Mouse (Mus musculus): ENCODE data around the gene Ptges2. TPM values are rescaled to one million over a fixed set of nuclear protein-coding genes. Genes with fewer than 3 reads are reported as not detected.

The Ptges2 gene
- total and polyA plus RNA-seq, 3 experiments, result 30.4 to 396 (median 47.0) TPM

DNA sequence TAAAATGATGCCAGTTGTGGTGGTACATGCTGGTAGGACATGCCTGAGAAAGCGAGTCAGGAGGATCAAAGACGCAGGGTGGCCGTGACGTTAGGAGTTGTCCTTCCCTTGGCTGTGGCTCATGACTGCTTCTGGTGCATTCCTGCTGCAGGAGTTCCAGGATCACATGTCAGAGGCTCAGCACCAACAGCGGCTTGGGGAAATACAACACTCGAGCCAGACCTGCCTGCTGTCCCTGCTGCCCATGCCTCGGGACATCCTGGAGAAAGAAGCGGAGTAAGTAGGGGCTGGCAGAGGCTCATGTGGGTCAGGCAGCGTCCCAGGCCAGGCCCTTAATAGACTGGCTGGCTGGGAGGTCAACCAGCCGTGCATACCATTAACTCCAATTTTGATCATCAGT lies 21.5 kb upstream of the Ptges2 start:
- H3K9me3 ChIP-seq (replicated peaks; ENCODE audit: insufficient read depth, low read length), result no peaks in the 10 kb centered on the region
- no peak for TF ChIP-seq ZKSCAN1 (IDR thresholded peaks at IDR 0.05; ENCODE audit: low read depth, low read length)
- no peak for TF ChIP-seq MEF2A (IDR thresholded peaks at IDR 0.05; ENCODE audit: extremely low read depth, insufficient replicate concordance, low read depth, low read length, poor library complexity, severe bottlenecking)
- TF ChIP-seq HCFC1 (IDR thresholded peaks at IDR 0.05; ENCODE audit: low read depth, low read length), result no peak
- no peak for TF ChIP-seq BHLHE40 (IDR thresholded peaks at IDR 0.05; ENCODE audit: borderline replicate concordance, low read depth, low read length)
- no peak for TF ChIP-seq POLR2AphosphoS2 (IDR thresholded peaks at IDR 0.05; ENCODE audit: low read length)
- no peak for TF ChIP-seq ETS1 (IDR thresholded peaks at IDR 0.05; ENCODE audit: low read depth, low read length)
- no peak for TF ChIP-seq MXI1 (IDR thresholded peaks at IDR 0.05; ENCODE audit: low read depth, low read length)
- TF ChIP-seq SIN3A (IDR thresholded peaks at IDR 0.05; ENCODE audit: low read length), result no peak
- no peak for TF ChIP-seq NELFE (IDR thresholded peaks at IDR 0.05; ENCODE audit: low read depth, low read length)
- TF ChIP-seq CHD1 (IDR thresholded peaks at IDR 0.05; ENCODE audit: low read depth, low read length), result no peak
- TF ChIP-seq EP300 (IDR thresholded peaks at IDR 0.05; ENCODE audit: low read depth in 1 of 2, low read length in 2 of 2), result no peak
- TF ChIP-seq SMC3 (IDR thresholded peaks at IDR 0.05; ENCODE audit: low read depth, low read length), result no peak
- TF ChIP-seq RAD21 (IDR thresholded peaks at IDR 0.05; ENCODE audit: low read depth, low read length), result no peak
- TF ChIP-seq CHD2 (IDR thresholded peaks at IDR 0.05; ENCODE audit: low read length), result no peak
- no peak for TF ChIP-seq MAFK (IDR thresholded peaks at IDR 0.05; ENCODE audit: borderline replicate concordance, low read depth, low read length)
- H3K4me1 ChIP-seq (ENCODE audit: control insufficient read depth in 1 of 2, insufficient read depth in 2 of 2, low read length in 2 of 2), result no peaks in the 10 kb centered on the region
- no peaks in the 10 kb centered on the region for H3K79me2 ChIP-seq (ENCODE audit: control insufficient read depth, insufficient read depth, low read length, poor library complexity)
- H3K4me3 ChIP-seq (ENCODE audit: control insufficient read depth in 1 of 2, insufficient read depth in 1 of 2, low read depth in 2 of 2, low read length in 2 of 2), result no peak overlapping the region
- no peak overlapping the region for H3K9ac ChIP-seq (ENCODE audit: control insufficient read depth, low read depth, low read length, poor library complexity, severe bottlenecking)
- H3K27ac ChIP-seq (ENCODE audit: control insufficient read depth, low read depth, low read length), result no peak overlapping the region
- H3K27me3 ChIP-seq (ENCODE audit: control insufficient read depth in 1 of 2, insufficient read depth in 2 of 2, low read length in 2 of 2), result no peaks in the 10 kb centered on the region
- no peak for DNase-seq (ENCODE audit: low read depth, low spot score)
- no peaks in the 10 kb centered on the region; a peak in 1 of 4 replicates for H3K36me3 ChIP-seq (ENCODE audit: control insufficient read depth in 1 of 2, insufficient read depth in 2 of 2, low read length in 2 of 2)

DNA sequence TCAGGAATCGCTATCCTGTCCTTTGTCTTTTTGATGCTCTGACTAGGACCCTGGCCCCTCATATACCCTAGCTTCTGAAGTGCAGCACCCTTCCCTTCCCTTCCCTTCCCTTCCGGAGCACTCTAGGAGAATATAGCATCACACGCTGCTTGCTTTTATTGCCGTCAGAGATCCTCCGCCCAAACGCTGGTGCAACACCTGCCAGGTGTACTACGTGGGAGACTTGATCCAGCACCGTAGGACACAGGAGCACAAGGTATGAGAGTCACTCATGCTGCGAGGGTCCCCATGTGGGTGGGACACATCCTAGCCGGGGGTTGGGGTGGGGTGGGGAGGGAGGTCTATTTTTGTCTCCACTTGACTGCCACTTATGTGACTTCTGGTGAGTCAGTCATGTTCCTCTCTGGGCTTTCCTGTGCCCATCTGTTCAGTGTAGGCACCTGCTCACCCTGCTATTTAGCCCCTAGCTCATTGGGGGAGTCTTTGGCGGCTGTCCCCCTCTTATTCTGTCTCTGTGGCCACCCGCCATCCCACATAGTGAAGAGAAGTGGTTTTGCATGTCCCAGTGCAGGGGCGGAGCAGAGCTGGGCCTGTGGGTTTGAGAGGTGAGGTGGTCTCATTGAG lies 20.3 kb upstream of the Ptges2 start:
- Histone ChIP-seq H3K9me3 (replicated peaks; ENCODE audit: insufficient read depth, low read length) (no peaks in the 10 kb centered on the region), H3K79me2 (ENCODE audit: control insufficient read depth, insufficient read depth, low read length, poor library complexity) (no peaks in the 10 kb centered on the region), H3K4me1 (ENCODE audit: control insufficient read depth in 1 of 2, insufficient read depth in 2 of 2, low read length in 2 of 2) (no peaks in the 10 kb centered on the region), H3K27ac (ENCODE audit: control insufficient read depth, low read depth, low read length) (no peak overlapping the region), H3K9ac (ENCODE audit: control insufficient read depth, low read depth, low read length, poor library complexity, severe bottlenecking) (no peak overlapping the region), H3K36me3 (ENCODE audit: control insufficient read depth in 1 of 2, insufficient read depth in 2 of 2, low read length in 2 of 2) (no peaks in the 10 kb centered on the region; a peak in 1 of 4 replicates), H3K4me3 (ENCODE audit: control insufficient read depth in 1 of 2, insufficient read depth in 1 of 2, low read depth in 2 of 2, low read length in 2 of 2) (no peak overlapping the region), H3K27me3 (ENCODE audit: control insufficient read depth in 1 of 2, insufficient read depth in 2 of 2, low read length in 2 of 2) (no peaks in the 10 kb centered on the region)
- TF ChIP-seq ZMIZ1 (IDR thresholded peaks at IDR 0.05; ENCODE audit: low read depth, low read length) (no peak), MYB (IDR thresholded peaks at IDR 0.05; ENCODE audit: low read depth, low read length) (no peak), CHD1 (IDR thresholded peaks at IDR 0.05; ENCODE audit: low read depth, low read length) (no peak), ELF1 (IDR thresholded peaks at IDR 0.05; ENCODE audit: low read depth, low read length) (no peak), MAX (IDR thresholded peaks at IDR 0.05; ENCODE audit: low read length) (no peak), POLR2A (IDR thresholded peaks at IDR 0.05; ENCODE audit: control insufficient read depth in 1 of 2, insufficient read depth in 1 of 2, low read depth in 1 of 2, low read length in 2 of 2, poor library complexity in 1 of 2) (no peak), ETS1 (IDR thresholded peaks at IDR 0.05; ENCODE audit: low read depth, low read length) (no peak), RAD21 (IDR thresholded peaks at IDR 0.05; ENCODE audit: low read depth, low read length) (no peak), MYC (IDR thresholded peaks at IDR 0.05; ENCODE audit: low read depth, low read length) (no peak), ZC3H11A (IDR thresholded peaks at IDR 0.05; ENCODE audit: low read depth, low read length) (no peak), NELFE (IDR thresholded peaks at IDR 0.05; ENCODE audit: low read depth, low read length) (no peak)
- no peak for DNase-seq (ENCODE audit: low read depth, low spot score)

Data from MEL (cell line).